Mouse (Mus musculus) small intestine, adult 2 months (tissue): ENCODE measurements around the gene Tspan6. TPM values are rescaled to one million over a fixed set of nuclear protein-coding genes. Genes with fewer than 3 reads are reported as not detected.

Experiments
- H3K27ac ChIP-seq: fragments of 200-500 bp; 2 replicates; pipeline ENCODE4 v1.5.1; 2012; ENCODE audit warnings: low read depth, low read length, control low read depth, inconsistent platforms; ENCODE audit not compliant: insufficient read depth
- H3K27me3 ChIP-seq: fragments of 200-500 bp; 2 replicates; pipeline ENCODE4 v1.6.1; 2012; ENCODE audit warnings: mild to moderate bottlenecking, moderate library complexity, low read length, inconsistent platforms; ENCODE audit not compliant: control insufficient read depth, insufficient read depth
- H3K36me3 ChIP-seq: fragments of 200-500 bp; 2 replicates; pipeline ENCODE4 v1.6.1; 2012; ENCODE audit warnings: mild to moderate bottlenecking, low read length, control low read depth, inconsistent platforms; ENCODE audit not compliant: control insufficient read depth, insufficient read depth
- H3K4me1 ChIP-seq: fragments of 200-500 bp; 2 replicates; pipeline ENCODE4 v1.6.1; 2012; ENCODE audit warnings: low read length, inconsistent platforms, mixed read lengths; ENCODE audit not compliant: control insufficient read depth, insufficient read depth, insufficient read length
- H3K4me3 ChIP-seq: fragments of 200-500 bp; 2 replicates; pipeline ENCODE4 v1.5.1; 2012; ENCODE audit warnings: low read depth, mild to moderate bottlenecking, control low read depth, inconsistent platforms, low read length, moderate library complexity
- CTCF ChIP-seq: fragments of 200-500 bp; IDR thresholded peaks from 2 replicates; pipeline ENCODE4 v1.5.1; 2012; ENCODE audit warnings: low read depth, mild to moderate bottlenecking, control low read depth, inconsistent platforms, low read length, moderate library complexity, mixed read lengths; ENCODE audit not compliant: insufficient replicate concordance, insufficient read length; ENCODE audit errors: extremely low read depth
- POLR2A ChIP-seq: fragments of 200-500 bp; IDR thresholded peaks from 2 replicates; pipeline ENCODE4 v1.6.1; 2012; ENCODE audit warnings: low read depth, mild to moderate bottlenecking, control low read depth, inconsistent platforms, low read length, moderate library complexity
- WGBS: fragments of 180-500 bp; shearing (Covaris S2); methylation state at CpG from one replicate; pipeline ENCODE4 v1.1.7; 2018; 5-methylcytosine and 5-hydroxymethylcytosine counted together
- polyA plus RNA-seq: library from polyadenylated mRNA; depleted of rRNA; stranded (reverse); fragments of >200 nt; gene quantifications from 2 replicates; pipeline ENCODE4 v1.2.3, GENCODE M21; 2012; rRNA removed

The Tspan6 gene
- 0.23 and 0.80 TPM in 2 replicates for polyA plus RNA-seq

DNA sequence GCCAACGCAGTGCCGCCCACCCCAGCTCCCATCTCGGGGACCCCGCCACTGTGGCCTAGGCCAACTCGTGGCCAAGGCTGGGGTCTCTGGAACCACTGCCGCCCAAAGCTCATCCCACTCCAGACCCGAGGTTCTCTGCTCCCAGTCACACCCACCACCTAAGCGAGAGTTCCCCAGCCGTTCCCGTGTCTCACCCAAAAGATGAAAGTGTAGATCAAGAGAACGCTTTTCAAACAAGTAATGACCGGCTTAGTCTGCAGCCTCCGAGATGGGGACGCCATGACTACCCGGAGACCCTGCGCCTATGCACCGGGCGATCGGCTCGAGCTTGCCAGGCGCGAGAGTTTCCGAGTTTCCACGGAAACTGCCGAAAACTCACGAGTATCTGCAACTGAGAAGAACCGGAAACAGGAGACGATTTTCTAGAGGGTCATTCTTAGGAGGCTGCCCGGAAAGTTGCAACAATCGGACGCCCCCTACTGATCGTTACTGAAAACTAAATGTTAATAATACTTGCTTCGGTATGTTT lies at the start of gene Tspan6:
Tspan6 (minus strand) TSS at position 416 of the 529 bp plus-strand sequence.
- no peaks in the 10 kb centered on the region for H3K36me3 ChIP-seq
- H3K27me3 ChIP-seq, result no peaks in the 10 kb centered on the region
- no peak for TF ChIP-seq POLR2A
- TF ChIP-seq CTCF, result no peak
- H3K4me1 ChIP-seq, result no peaks in the 10 kb centered on the region
- peak within 1 kb of the TSS; percentile 65 for H3K4me3 ChIP-seq
- no peak within 1 kb of the TSS for H3K27ac ChIP-seq
- 18% methylated on average over 33 of the region's 33 CpGs for WGBS

DNA sequence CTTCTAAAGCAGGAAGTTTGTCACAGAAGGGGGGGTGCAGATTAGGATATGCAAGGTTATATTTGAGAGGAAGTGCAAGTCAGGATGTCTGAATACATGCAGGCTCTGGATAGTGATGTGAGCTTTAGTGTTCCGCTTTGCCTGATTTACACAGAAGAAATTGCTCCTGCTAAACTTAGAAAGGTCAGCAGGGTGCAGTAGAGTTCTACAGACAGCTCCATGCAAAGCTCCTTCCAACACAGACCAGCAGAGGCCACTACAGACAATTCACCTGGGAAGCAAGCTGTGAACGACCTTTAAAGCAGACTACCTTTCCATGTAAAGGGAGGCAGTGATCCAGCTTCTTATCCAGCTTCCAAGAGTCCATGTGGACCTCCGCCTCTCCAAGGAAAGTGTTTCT lies 49.2 kb upstream of the Tspan6 start:
- H3K4me3 ChIP-seq, result no peak overlapping the region
- H3K27ac ChIP-seq, result no peak overlapping the region
- no peaks in the 10 kb centered on the region for H3K36me3 ChIP-seq
- H3K27me3 ChIP-seq, result no peaks in the 10 kb centered on the region
- H3K4me1 ChIP-seq, result no peaks in the 10 kb centered on the region
- TF ChIP-seq CTCF (peak; percentile 60; the same call in 1 of the 2 replicates), POLR2A (no peak)
- 21% methylated on average over 3 of the region's 3 CpGs for WGBS

GRCm38 (mm10) chrX:133939561-133939960 lies 41.3 kb upstream of the Tspan6 start:
- TF ChIP-seq CTCF (no peak), POLR2A (no peak)
- Histone ChIP-seq H3K4me3 (no peak overlapping the region), H3K36me3 (no peaks in the 10 kb centered on the region), H3K27ac (no peak overlapping the region), H3K27me3 (no peaks in the 10 kb centered on the region), H3K4me1 (no peaks in the 10 kb centered on the region)
- 48% methylated on average over 1 of the region's 1 CpGs for WGBS

DNA sequence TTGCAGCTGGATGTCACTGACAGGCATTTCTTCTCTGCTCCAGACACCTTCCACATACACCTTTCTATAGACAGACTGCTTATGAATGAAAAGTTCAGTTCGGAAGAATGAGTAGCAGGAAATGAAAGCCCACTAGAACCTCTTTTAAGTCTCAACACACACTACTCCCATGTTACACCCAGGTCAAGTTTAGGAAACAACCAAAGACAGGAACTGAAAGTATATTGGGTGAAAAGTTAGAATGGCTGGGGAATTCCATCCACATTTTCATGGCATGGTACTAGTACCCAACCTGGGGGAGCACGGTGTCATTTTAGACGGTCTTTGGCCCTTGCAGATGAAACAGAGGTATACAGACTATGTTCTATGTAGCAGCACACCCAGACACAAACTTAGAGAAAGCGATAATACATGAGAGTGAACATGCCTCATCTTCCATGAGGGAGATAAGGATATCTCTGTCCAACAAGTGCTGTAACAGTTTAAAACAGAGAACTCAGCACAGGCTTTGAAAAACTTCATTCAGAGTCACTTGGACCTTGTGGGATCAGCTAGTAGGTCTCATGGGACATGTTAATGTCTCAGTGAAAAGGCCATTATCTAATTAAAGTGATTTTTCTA lies 38.5 kb upstream of the Tspan6 start:
- TF ChIP-seq CTCF, result no peak
- no peak for TF ChIP-seq POLR2A
- no peaks in the 10 kb centered on the region for H3K27me3 ChIP-seq
- H3K4me1 ChIP-seq, result no peaks in the 10 kb centered on the region
- H3K27ac ChIP-seq, result no peak overlapping the region
- 89% methylated on average over 4 of the region's 4 CpGs for WGBS
- H3K4me3 ChIP-seq, result no peak overlapping the region
- H3K36me3 ChIP-seq, result no peaks in the 10 kb centered on the region

DNA sequence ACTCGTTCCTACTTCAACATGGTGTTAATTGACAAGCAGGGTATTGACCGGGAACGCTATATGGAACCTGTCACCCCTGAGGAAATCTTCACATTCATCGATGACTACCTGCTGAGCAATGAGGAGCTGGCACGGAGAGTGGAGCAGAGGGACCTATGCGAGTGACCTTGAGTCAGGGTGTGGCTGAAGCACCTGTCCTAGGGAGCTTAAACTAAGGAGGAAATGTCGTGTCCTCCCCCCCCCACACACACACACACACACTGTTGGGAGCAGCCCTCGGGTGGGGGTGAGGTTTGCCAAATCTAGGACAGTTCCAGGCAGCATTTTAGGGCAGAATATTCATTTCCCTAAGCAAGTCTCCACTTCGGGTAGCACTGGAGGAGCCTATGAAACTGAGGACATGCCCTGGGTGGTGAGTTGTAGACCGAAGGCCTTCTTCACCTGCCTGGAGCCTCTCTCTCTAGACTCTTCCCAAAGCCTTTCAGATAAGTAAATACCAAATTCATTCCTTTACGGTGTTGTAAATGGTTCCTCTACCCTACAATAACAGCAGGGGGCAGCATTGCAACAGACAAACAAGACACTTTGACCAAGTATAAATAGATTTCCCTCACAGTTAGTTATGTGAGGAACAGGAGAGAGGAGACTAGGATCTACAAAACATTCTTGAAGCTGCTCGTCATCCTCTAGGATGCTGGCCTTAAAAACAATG lies 33.2 kb upstream of the Tspan6 start:
- H3K36me3 ChIP-seq, result no peaks in the 10 kb centered on the region
- no peak overlapping the region for H3K27ac ChIP-seq
- no peaks in the 10 kb centered on the region for H3K4me1 ChIP-seq
- no peak for TF ChIP-seq POLR2A
- TF ChIP-seq CTCF, result no peak
- H3K4me3 ChIP-seq, result no peak overlapping the region
- no peaks in the 10 kb centered on the region for H3K27me3 ChIP-seq
- 43% methylated on average over 12 of the region's 12 CpGs for WGBS

DNA sequence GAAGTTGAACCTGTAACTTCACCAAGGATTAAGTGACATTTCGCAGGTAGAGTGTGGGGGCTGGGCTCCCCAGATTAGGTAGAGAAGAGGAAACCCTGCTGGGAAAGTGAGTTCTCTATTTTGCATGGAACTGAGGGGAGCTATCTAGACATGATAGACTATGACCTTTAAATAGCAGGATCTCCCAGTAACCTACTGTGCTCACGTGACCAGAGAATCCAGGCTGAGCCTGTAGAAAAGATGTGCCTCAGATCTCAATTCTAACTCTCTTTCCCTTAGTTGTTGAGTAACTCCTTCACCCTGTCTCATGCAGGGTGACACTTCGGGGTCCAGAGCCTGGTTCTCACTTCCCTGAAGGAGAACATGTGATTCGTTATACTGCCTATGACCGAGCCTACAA lies 28.5 kb upstream of the Tspan6 start:
- 62% methylated on average over 5 of the region's 5 CpGs for WGBS
- no peak overlapping the region for H3K27ac ChIP-seq
- H3K27me3 ChIP-seq, result no peaks in the 10 kb centered on the region
- H3K4me1 ChIP-seq, result no peaks in the 10 kb centered on the region
- TF ChIP-seq CTCF, result no peak
- TF ChIP-seq POLR2A, result no peak
- H3K4me3 ChIP-seq, result no peak overlapping the region
- no peaks in the 10 kb centered on the region for H3K36me3 ChIP-seq

DNA sequence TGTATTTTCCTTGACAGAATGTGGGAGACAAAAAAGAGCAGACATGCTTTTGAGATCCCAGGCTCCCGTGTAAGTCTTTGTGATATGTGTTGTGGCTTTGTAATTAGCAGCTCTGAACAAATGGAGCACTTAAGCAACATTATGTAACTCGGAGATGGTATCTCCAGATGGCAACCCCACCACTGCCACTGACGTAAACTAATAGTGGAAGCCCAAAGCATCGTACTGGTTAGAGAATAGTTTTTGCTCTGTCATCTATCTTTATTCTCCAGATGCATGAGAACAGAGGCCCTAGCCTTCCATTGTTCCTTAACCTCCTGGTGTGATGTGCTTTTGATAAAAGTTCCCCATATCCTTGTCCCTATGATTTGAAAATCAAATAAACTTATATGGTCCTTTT lies 23.0 kb upstream of the Tspan6 start:
- Histone ChIP-seq H3K27me3 (no peaks in the 10 kb centered on the region), H3K27ac (no peak overlapping the region), H3K4me3 (no peak overlapping the region), H3K36me3 (no peaks in the 10 kb centered on the region), H3K4me1 (no peaks in the 10 kb centered on the region)
- 69% methylated on average over 4 of the region's 4 CpGs for WGBS
- TF ChIP-seq POLR2A (no peak), CTCF (no peak)
